Mouse (Mus musculus): Measurements from ENCODE around the gene Tmem229a. TPM values are rescaled to one million over a fixed set of nuclear protein-coding genes. Genes with fewer than 3 reads are reported as not detected.

The Tmem229a gene
- polyA plus RNA-seq, 1 experiment from 2014 or later: 1.6 TPM

DNA sequence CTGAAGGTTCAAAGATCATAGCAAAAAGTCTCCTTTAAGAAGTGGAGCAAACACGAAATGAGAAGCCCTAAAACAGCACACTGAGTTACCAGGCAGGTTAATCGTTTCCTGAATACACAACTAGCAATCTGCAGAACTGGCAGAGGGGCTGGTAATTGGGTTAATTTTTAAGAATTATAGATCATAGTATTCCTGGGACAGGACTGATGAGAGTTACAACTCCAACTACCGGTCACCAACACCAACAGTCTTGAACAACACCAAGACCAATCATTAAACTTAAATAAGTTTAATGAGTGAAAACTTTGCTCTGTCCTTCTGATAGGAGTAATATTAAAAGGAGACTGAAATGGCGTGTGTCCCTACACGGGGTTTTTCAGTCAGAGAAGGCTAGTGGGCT lies 3.8 kb downstream of the Tmem229a start:
- H3K27me3 ChIP-seq: peaks cover 3% of the 10 kb centered on the region
- peaks cover 5% of the 10 kb centered on the region; the same call in 1 of the 2 replicates for H3K4me1 ChIP-seq
- no peak overlapping the region for H3K4me3 ChIP-seq
- no peaks in the 10 kb centered on the region for H3K36me3 ChIP-seq
- no peaks in the 10 kb centered on the region for H3K9me3 ChIP-seq (replicated peaks)
- no peak overlapping the region for H3K27ac ChIP-seq
- no peak overlapping the region for H3K4me2 ChIP-seq (replicated peaks)
- 85% methylated on average over 5 of the region's 5 CpGs for WGBS
- H3K9ac ChIP-seq: no peak overlapping the region
- no peak for ATAC-seq (ENCODE audit: low FRiP score)

DNA sequence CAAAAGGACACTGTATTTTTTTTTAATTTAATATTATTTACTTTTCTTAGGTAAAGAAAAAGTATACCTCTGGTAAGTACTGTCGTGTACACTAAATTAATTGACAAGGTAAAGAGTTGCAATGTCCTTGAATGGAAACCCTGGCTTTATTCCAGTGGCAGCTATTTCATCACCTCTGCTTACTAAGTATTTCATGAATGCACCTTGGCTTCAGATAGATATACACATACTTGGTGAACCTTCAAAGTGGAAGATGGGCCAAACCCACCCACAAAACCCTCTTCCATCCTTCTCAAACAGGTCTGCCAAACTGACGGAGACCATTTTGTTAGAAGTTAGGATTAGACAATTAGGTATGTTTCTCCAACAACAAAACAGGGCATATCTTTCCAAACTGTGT lies 5.4 kb downstream of the Tmem229a start:
- H3K9me3 ChIP-seq (replicated peaks): no peaks in the 10 kb centered on the region
- no peak overlapping the region for H3K4me2 ChIP-seq (replicated peaks)
- no peak overlapping the region for H3K4me3 ChIP-seq
- H3K27ac ChIP-seq: no peak overlapping the region
- no peak overlapping the region for H3K9ac ChIP-seq
- 0 out of 2 replicates have a peak, but pooled peaks cover 3% of the 10 kb centered on the region for H3K4me1 ChIP-seq
- no peaks in the 10 kb centered on the region for H3K36me3 ChIP-seq
- ATAC-seq (ENCODE audit: low FRiP score): no peak
- WGBS: 90% methylated on average over 2 of the region's 2 CpGs
- H3K27me3 ChIP-seq: peaks cover 3% of the 10 kb centered on the region

DNA sequence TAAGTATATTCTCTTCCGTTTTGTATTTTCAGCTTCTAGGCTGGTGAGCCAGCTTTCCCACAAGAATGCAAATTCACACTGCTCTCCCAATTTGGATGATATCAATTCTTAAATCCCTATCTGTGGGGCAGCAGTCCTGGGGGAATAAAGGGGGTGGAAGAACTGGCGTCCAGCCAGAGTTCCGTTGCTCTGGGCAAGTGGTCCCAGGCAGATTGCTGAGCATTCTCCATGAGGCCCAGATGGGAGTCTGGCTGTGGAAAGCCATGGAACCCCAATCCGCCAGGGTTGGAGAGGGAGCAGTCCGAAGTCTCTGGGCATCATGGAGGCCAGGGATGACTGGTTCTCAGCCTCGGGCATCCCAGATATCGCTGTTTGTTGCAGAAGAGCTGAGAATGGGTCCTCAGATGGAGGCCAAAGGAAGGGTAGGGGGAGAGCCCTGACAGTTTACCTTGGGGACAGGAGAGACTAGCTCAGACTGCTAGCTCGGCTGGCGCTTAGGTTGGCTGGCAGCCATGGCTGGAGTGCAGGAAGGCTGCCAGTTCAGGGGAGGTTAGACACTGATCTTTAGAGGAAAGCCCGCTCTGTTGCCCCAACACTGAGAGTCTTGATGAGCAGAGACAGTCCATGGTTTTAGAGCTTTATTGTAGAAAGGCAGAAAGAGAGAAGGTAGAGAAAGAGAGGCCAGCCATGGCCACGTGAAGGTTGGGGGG lies 30.9 kb downstream of the Tmem229a start:
- Histone ChIP-seq H3K4me3 (no peak overlapping the region), H3K27me3 (no peaks in the 10 kb centered on the region), H3K4me1 (no peaks in the 10 kb centered on the region), H3K9ac (no peak overlapping the region), H3K27ac (no peak overlapping the region), H3K36me3 (no peaks in the 10 kb centered on the region), H3K9me3 (replicated peaks) (no peaks in the 10 kb centered on the region), H3K4me2 (replicated peaks) (no peak overlapping the region)
- ATAC-seq (ENCODE audit: low FRiP score): no peak
- WGBS: 88% methylated on average over 11 of the region's 11 CpGs

DNA sequence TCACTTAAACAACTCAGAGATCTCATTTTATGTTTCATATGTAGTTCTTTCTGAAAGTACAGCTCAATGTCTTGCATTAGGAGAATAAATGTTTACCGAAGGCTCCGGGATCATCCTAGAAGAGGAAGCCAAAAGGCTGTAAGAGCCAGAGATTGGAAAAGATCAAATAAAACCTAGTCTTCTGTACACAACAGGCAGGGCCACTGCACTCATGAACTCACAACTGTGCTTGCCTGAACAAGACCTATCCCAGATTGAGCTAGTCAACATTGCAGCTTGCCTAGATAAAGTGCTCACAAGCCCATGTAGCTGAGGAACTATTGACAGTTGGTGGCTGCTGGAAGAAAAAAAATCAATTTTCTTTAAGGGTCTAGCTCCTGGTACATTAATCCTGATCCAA lies 42.5 kb downstream of the Tmem229a start:
- WGBS: 91% methylated on average over 2 of the region's 2 CpGs
- H3K4me1 ChIP-seq: no peaks in the 10 kb centered on the region
- H3K4me3 ChIP-seq: no peak overlapping the region
- no peak for ATAC-seq (ENCODE audit: low FRiP score)
- H3K27me3 ChIP-seq: no peaks in the 10 kb centered on the region
- H3K9me3 ChIP-seq (replicated peaks): no peaks in the 10 kb centered on the region
- H3K9ac ChIP-seq: no peak overlapping the region
- no peak overlapping the region for H3K27ac ChIP-seq
- H3K36me3 ChIP-seq: no peaks in the 10 kb centered on the region
- no peak overlapping the region for H3K4me2 ChIP-seq (replicated peaks)

DNA sequence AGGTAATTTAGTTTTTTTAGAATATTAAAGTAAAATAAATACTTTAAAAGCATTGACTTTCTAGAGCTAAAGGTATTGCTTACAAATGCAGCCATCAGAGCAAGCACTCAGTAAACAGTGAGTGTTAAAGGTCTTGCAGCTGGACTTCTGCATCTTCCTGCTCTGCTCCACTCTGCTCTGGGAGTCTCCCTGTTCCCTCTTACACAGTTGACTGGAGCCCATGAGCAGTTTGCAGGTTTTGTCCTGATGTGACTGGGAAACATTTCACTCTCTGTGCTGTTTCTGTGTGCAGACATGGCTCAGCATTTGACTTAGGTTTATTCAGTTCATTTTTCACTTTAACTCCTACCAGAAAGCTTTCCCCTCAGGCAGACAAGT lies 45.4 kb downstream of the Tmem229a start:
- Histone ChIP-seq H3K4me1 (no peaks in the 10 kb centered on the region), H3K9ac (no peak overlapping the region), H3K4me3 (no peak overlapping the region), H3K36me3 (no peaks in the 10 kb centered on the region), H3K9me3 (replicated peaks) (no peaks in the 10 kb centered on the region), H3K4me2 (replicated peaks) (no peak overlapping the region), H3K27ac (no peak overlapping the region), H3K27me3 (no peaks in the 10 kb centered on the region)
- ATAC-seq (ENCODE audit: low FRiP score): no peak

DNA sequence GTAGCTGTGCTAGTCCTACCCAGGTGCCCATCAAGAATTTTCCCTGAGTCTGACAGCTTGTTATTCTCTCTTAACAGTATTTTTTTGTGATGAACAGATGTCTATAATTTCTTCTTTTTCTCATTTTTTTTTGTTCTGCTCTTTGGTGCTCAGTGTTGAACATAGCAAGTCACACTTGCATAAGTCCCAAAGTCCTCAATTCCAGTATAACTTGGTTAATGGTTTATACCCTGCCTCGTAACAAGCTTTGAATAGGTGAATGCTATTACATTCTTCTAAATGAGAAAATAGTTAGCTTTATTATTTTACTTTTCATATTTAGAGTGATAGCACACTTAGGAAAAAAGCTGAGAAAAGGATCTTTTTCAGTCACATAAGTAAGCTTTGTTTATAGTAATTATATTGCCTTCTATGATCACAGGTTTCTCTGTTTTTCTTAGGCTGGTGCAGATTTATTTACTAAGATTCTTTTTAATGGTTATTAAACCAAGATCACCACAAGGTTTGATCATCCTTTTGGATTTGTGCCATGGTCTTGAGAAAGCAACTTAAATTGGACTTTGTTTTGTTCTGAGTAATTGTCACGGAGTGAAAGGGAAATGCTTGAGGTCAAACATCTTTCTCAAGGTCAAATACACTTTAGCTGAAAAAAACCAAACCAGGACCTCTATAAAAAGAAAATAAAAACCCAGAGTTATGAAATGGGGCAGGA lies 45.9 kb downstream of the Tmem229a start:
- WGBS: 74% methylated on average over 2 of the region's 2 CpGs

DNA sequence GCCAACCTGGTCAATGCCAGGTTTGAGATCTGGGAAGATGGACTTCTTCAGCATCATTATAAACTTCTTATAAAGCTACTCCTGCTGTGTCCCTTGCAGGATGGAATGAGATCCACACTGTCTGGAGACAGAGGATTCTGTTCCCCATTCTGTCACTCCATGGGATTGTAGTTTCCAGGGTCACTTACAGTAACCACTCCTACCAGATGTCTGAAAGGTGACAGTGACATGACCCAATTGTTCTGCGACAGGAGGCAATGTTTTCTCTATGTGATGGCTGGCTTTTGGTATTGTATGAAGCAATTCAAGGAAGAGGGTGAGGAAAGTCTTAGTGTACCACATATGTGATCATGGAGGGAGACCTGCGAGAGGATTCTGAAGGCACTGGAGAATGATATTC lies 48.3 kb downstream of the Tmem229a start:
- H3K4me3 ChIP-seq: no peak overlapping the region
- no peaks in the 10 kb centered on the region for H3K36me3 ChIP-seq
- no peaks in the 10 kb centered on the region for H3K27me3 ChIP-seq
- H3K9ac ChIP-seq: no peak overlapping the region
- H3K4me1 ChIP-seq: no peaks in the 10 kb centered on the region
- no peak overlapping the region for H3K27ac ChIP-seq
- 90% methylated on average over 2 of the region's 2 CpGs for WGBS
- H3K9me3 ChIP-seq (replicated peaks): no peaks in the 10 kb centered on the region
- H3K4me2 ChIP-seq (replicated peaks): no peak overlapping the region
- ATAC-seq (ENCODE audit: low FRiP score): no peak

More for the DNA sequence above, 45.9 kb downstream of the Tmem229a start:
- Histone ChIP-seq H3K27me3 (no peaks in the 10 kb centered on the region), H3K27ac (no peak overlapping the region), H3K9me3 (replicated peaks) (no peaks in the 10 kb centered on the region), H3K4me2 (replicated peaks) (no peak overlapping the region), H3K4me3 (no peak overlapping the region), H3K4me1 (no peaks in the 10 kb centered on the region), H3K36me3 (no peaks in the 10 kb centered on the region), H3K9ac (no peak overlapping the region)
- ATAC-seq (ENCODE audit: low FRiP score): no peak

DNA sequence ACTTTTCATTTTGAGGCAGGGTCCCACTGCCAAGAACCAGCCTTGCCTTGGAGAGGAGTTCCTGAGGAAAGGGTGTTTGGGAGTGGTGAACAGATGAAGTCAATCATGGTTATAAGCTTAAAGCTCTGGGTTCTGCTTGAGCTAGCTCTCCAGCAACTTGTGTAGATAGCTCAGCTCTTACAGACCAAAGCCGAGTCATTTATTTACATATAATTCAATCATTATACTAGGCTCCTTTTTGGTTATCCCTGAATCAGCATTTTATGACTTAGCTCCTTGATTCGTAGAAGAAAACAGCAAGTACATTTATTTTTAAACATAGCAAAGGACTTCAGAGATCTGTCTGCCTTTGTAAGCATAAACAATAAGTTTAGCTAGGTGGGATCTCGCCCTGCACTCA lies 51.0 kb downstream of the Tmem229a start:
- H3K27ac ChIP-seq: no peak overlapping the region
- no peak overlapping the region for H3K4me2 ChIP-seq (replicated peaks)
- WGBS: 80% methylated on average over 3 of the region's 3 CpGs
- ATAC-seq (ENCODE audit: low FRiP score): no peak
- no peaks in the 10 kb centered on the region for H3K36me3 ChIP-seq
- no peaks in the 10 kb centered on the region for H3K4me1 ChIP-seq
- no peak overlapping the region for H3K4me3 ChIP-seq
- no peaks in the 10 kb centered on the region for H3K27me3 ChIP-seq
- no peaks in the 10 kb centered on the region for H3K9me3 ChIP-seq (replicated peaks)
- no peak overlapping the region for H3K9ac ChIP-seq

Other genes starting within 250 kb of the Tmem229a start
- gene Hyal6, start 223.1 kb downstream of the Tmem229a start, polyA plus RNA-seq (2016; fragmentation: Nextera tagmentation; extraction: Ambion mirVana): not detected in 2 replicates
- not detected in 2 replicates for gene Hyal4, start 208.0 kb downstream of the Tmem229a start, polyA plus RNA-seq (2016; fragmentation: Nextera tagmentation; extraction: Ambion mirVana)
- gene Spam1, start 165.1 kb downstream of the Tmem229a start, polyA plus RNA-seq (2016; fragmentation: Nextera tagmentation; extraction: Ambion mirVana): not detected in 2 replicates
- gene Hyal5, start 98.3 kb downstream of the Tmem229a start, polyA plus RNA-seq (2016; fragmentation: Nextera tagmentation; extraction: Ambion mirVana): not detected in 2 replicates

Measured in hindbrain, embryonic 12.5 days (tissue).